Mouse (Mus musculus): ENCODE results near the gene Styk1. TPM values are rescaled to one million over a fixed set of nuclear protein-coding genes. Genes with fewer than 3 reads are reported as not detected.
"Not testable (repeated sequence)": the region's sequence is repeated elsewhere in the genome, so short reads cannot be mapped to it uniquely, and the experiment has no call there.

Styk1 gene
- polyA plus RNA-seq, 1 experiment: 20.4 TPM

DNA sequence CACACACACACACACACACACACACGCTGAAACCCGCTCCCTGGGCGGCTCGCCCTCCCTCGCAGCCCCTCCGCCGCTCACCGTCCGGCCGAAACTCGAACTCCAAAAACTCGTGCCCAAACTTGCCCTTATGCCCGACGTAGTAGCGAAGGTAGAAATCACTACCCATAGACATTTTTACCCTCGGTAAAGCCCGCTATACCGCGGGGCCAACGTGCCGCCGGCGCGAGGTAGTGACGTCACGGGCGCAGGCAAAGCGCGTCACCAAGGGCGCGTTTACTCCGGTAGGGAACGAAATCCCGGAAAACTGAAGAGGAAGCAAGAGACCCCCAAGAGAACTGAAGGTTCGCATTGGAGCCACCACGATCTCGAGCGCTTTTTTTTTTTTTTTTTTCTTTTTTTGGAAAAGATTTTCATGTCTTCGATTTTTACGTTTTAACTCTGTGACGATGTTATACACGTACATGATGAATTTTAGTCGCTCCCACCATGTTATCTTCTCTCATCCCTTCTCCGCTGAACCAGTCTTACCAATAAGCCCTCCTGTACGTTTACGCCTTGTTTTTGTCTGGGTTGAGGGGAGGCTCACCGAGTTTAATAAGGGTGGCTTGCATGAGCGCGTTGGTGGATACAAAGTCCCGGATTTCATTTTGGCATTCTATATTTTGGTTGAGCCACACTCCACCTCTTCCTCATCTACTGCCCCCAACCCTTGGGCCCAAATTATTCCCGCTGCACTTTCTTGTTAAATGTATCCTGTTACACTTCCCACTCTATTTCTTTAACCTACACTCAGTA is 60.2 kb downstream of the Styk1 start, which contains the start of gene Magohb:
Magohb (minus strand) TSS at position 254 of the 798 bp plus-strand sequence.
- peak; percentile 81 for DNase-seq (ENCODE audit: low spot score)

DNA sequence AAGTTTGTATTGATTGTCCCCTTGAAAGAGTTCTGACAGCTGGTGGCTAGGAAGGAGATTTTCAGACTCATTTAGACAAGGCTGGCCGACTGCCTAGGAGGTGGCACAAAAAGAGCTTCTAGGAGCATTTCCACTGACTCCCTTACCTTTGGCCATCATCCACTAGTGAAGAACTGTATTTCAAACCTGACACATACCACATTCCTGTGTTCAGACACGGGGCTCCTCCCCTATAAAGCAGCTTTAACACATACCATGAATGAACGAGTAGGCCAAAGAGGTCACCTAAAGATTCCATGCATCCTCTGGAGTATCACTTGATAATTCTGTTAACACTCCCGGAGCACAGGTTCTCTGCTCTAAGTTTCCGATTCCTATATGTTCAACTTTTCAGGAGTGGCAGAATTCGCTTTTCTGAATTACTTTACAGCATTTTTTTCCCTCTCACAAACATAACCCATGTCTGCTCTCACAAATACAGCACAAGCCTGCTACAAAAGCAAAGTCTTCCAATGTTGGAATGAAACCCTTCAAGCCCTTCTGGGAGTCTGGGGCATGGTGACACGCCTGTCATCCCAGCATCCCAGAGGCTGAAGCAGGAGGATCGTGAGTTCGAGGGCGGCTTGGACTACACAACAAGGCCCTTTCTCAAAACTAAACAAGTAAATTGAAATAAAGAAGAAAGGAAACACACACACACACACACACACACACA is 61.0 kb downstream of the Styk1 start:
- no peak for DNase-seq (ENCODE audit: low spot score)

DNA sequence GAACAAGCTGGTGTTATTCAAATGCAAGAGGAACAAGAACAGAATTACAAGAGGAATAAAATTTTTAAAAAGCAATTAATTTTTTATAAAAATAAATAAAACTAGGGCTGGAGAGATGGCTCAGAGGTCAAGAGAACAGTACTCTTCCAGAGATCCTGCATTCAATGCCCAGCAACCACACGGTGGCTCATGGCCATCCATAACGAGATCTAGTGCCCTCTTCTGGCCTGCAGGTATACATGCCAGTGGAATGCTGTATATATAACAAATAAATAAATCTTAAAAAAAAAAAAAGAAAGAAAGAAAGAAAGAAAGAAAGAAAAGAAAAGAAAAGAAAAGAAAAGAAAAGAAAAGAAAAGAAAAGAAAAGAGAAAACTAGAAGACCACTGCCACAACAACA is 63.0 kb downstream of the Styk1 start:
- no peak for DNase-seq (ENCODE audit: low spot score)

DNA sequence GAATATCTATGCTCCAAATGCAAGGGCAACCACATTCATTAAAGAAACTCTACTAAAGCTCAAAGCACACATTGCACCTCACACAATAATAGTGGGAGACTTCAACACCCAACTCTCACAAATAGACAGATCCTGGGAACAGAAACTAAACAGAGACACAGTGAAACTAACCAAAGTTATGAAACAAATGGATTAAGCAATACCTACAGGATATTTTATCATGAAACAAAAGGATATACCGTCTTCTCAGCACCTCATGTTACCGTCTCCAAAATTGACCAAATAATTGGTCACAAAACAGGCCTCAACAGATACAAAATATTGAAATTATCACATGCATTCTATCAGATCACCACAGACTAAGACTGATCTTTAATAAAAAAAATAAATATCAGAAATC is 75.2 kb downstream of the Styk1 start:
- not testable (repeated sequence) for DNase-seq (ENCODE audit: low spot score)

DNA sequence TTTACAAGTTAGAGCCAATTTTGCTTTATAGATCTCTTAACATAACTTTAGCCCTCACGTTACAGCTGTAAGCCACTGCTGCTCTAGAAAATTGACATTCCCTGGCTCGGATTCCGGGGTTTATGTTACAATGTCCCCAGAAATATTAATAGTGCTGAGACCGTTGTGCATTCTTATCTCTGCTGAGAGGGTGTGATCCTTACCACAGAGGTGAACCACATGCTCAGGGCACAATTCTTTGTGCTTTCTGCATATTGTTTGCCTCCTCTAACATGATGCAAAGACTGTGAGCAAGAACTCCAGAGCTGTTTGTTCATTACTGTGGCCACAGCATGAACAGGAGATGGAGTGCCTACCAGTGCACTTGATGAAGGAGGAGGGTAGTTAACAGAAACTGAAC is 76.7 kb downstream of the Styk1 start:
- DNase-seq (ENCODE audit: low spot score): no peak

DNA sequence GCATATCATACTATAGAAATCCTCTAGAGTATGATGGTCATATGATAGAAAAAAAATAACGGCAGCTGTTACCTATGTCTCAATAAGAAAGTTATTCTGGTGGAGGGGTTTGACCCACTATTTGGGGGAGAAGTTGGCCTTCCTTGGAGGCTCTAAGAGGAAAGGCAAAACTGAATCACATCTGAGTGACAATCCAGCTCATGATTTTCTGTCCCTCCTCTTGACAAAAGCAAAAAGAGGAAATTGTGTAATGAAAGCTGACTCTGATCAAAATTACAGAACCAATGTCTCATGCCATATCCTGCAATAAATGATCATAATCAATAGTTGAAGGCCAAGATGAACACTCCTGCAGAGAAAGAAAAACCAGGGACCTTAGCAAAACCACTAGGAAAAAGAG is 81.1 kb downstream of the Styk1 start:
- no peak for DNase-seq (ENCODE audit: low spot score)

DNA sequence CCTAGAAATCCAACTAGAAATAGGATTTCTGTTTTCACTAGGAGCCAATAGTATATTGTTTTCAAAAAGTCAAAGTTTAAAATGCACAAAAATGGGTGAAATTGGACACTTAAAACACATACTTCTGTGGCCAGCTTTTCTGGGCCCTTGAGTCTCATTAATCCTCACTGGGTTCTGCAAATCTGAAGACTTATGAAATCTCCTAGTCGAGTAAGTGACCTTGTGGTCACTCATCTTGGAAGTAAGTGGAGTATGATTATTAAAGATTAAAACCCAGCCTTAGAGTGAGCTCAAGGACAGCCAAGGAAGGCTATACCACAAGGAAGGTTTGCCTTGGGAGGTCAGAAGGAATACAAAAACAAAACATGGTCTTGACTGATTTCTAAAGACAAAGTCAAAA is 83.1 kb downstream of the Styk1 start:
- no peak for DNase-seq (ENCODE audit: low spot score)

DNA sequence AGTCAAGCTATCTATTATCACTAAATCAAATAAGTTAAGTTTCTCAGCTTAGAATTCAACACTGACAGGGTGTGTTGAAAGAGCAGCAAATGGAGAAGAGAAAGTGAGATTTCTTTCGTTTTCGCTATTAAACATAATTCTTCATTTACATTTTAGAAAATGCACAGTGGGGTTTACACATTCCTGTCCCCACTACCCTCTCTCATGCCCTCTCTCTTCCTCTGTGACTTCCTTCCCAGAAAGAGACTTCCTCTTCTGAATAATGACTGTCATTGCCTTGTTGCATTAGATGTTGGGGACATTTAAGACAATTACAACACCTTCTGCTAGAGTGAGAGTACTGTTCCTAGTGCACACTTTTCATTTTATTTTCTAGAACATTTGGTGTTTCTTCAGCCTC is 83.8 kb downstream of the Styk1 start:
- DNase-seq (ENCODE audit: low spot score): no peak

DNA sequence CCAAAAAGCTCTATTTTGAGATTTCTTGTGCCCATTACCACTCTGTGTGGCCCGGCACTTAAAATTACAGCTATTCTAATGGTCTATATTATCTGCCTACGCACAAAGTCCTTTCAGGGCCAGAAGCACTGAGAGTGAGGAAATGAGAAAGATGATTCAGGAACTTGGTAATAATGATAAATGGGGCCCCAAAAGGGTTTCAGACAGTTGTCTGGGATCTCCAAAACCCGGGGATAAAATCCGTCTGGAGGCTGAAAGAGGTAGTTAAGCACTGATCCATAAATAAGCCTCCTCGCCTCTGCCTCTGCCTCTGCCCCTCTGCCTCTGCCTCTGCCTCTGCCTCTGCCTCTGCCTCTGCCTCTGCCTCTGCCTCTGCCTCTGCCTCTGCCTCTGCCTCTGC is 89.2 kb downstream of the Styk1 start:
- DNase-seq (ENCODE audit: low spot score): no peak

DNA sequence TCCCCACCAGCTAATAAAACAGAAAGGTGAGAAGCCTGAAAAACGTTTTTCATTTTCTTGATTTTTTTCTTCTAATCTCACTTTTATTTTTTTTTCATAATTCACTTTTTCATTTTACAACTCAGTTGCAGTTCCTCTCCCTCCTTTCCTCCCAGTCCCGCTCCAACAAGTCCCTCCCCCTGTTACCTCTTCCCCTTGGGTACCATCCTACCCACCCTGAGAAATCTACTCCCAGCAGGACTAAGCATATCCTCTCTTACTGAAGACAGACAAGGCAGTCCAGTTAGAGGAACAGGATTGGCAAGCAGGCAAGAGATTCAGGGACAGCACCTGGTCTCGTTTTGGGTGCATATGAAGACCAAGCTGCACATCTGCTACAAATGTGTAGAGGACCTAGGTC is 90.6 kb downstream of the Styk1 start:
- no peak for DNase-seq (ENCODE audit: low spot score)

DNA sequence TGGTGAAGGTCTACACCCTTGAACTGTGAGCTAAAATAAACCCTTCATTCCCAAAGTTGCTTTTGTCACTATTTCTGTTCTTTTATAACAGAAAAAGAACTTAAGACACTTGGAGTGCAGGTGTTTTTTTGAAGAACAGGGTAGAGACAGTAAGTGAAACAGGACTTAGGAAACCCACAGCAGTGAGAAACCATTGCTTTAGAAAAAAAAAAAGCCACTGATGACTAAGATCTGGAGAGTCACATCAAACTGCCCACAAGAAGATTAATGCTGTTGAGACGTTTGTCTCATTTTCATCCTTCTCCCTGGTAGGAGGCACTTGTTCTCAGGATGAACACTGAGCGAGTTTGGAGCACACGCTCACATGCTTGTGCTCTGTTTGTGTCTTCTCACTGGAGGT is 91.4 kb downstream of the Styk1 start:
- DNase-seq (ENCODE audit: low spot score): no peak

Other genes with a start within 250 kb of the Styk1 start
- gene Klra2, start 106.2 kb downstream of the Styk1 start, polyA plus RNA-seq (2012; rRNA removed): 0.59 and 0.99 TPM in 2 replicates
- gene Magohb, start 60.4 kb downstream of the Styk1 start, polyA plus RNA-seq (2012; rRNA removed): 18.4 and 21.3 TPM in 2 replicates
- gene Ybx3, start 34.9 kb upstream of the Styk1 start, polyA plus RNA-seq (2012; rRNA removed): 177 and 227 TPM in 2 replicates
- not detected in 2 replicates for gene 5430401F13Rik, start 132.8 kb upstream of the Styk1 start, polyA plus RNA-seq (2012; rRNA removed)
- gene Gm6619, start 132.8 kb upstream of the Styk1 start, polyA plus RNA-seq (2012; rRNA removed): not detected in 2 replicates

All from urinary bladder, adult 2 months (tissue).